Mouse (Mus musculus): ENCODE data around the gene Myo1e. TPM values are rescaled to one million over a fixed set of nuclear protein-coding genes. Genes with fewer than 3 reads are reported as not detected.

Gene Myo1e
- polyA plus RNA-seq, 1 experiment from 2014 or later: 11.2 TPM

GRCm38 (mm10) chr9:70208751-70209150 is 1.6 kb downstream of the Myo1e start:
- no peaks in the 10 kb centered on the region for H3K36me3 ChIP-seq (ENCODE audit: control insufficient read depth, insufficient read depth, low read length)
- H3K4me2 ChIP-seq (ENCODE audit: low read length): peak overlapping the region; percentile 92
- no peak for ATAC-seq (ENCODE audit: insufficient number of reproducible peaks, insufficient read depth, low FRiP score, low read depth)
- 0 out of 4 replicates have a peak overlapping the region, but pooled peaks of 1 of the 2 experiments have one; percentile 87 for H3K27ac ChIP-seq (replicated peaks in 1 of 2; ENCODE audit: control insufficient read depth in 1 of 2, insufficient read depth in 1 of 2, low read depth in 2 of 2, low read length in 2 of 2)
- no peaks in the 10 kb centered on the region for H3K9me3 ChIP-seq (ENCODE audit: control insufficient read depth, low read length)
- 14% methylated on average over 12 of the region's 12 CpGs for WGBS
- peak overlapping the region; percentile 81 for H3K9ac ChIP-seq (ENCODE audit: low read length)
- peaks cover 5 to 16% of the 10 kb centered on the region in 2 experiments for H3K4me1 ChIP-seq (ENCODE audit: control insufficient read depth in 2 of 2, insufficient read depth in 2 of 2, low read length in 2 of 2)
- H3K27me3 ChIP-seq (ENCODE audit: control insufficient read depth, insufficient read depth, low read length): no peaks in the 10 kb centered on the region
- H3K4me3 ChIP-seq (ENCODE audit: control insufficient read depth in 1 of 2, insufficient read depth in 1 of 2, low read depth in 1 of 2, low read length in 2 of 2): peak overlapping the region; percentile 51 to 72

- peaks cover 5 to 16% of the 10 kb centered on the region in 2 experiments for H3K4me1 ChIP-seq (ENCODE audit: control insufficient read depth in 2 of 2, insufficient read depth in 2 of 2, low read length in 2 of 2)
- peak overlapping the region; percentile 92 for H3K4me2 ChIP-seq (ENCODE audit: low read length)
- H3K9me3 ChIP-seq (ENCODE audit: control insufficient read depth, low read length): no peaks in the 10 kb centered on the region
- H3K4me3 ChIP-seq (ENCODE audit: control insufficient read depth in 1 of 2, insufficient read depth in 1 of 2, low read depth in 1 of 2, low read length in 2 of 2): no peak overlapping the region
- H3K36me3 ChIP-seq (ENCODE audit: control insufficient read depth, insufficient read depth, low read length): no peaks in the 10 kb centered on the region
- 70% methylated on average over 8 of the region's 8 CpGs for WGBS
- H3K9ac ChIP-seq (ENCODE audit: low read length): no peak overlapping the region
- H3K27ac ChIP-seq (replicated peaks in 1 of 2; ENCODE audit: control insufficient read depth in 1 of 2, insufficient read depth in 1 of 2, low read depth in 2 of 2, low read length in 2 of 2): no peak overlapping the region
- no peaks in the 10 kb centered on the region for H3K27me3 ChIP-seq (ENCODE audit: control insufficient read depth, insufficient read depth, low read length)
- no peak for ATAC-seq (ENCODE audit: insufficient number of reproducible peaks, insufficient read depth, low FRiP score, low read depth)
These were observed 2.3 kb downstream of the Myo1e start for GRCm38 (mm10) chr9:70209296-70210049.

- Histone ChIP-seq H3K4me1 (ENCODE audit: control insufficient read depth in 2 of 2, insufficient read depth in 2 of 2, low read length in 2 of 2) (peaks cover 5 to 16% of the 10 kb centered on the region in 2 experiments), H3K9me3 (ENCODE audit: control insufficient read depth, low read length) (no peaks in the 10 kb centered on the region), H3K4me3 (ENCODE audit: control insufficient read depth in 1 of 2, insufficient read depth in 1 of 2, low read depth in 1 of 2, low read length in 2 of 2) (no peak overlapping the region), H3K27me3 (ENCODE audit: control insufficient read depth, insufficient read depth, low read length) (no peaks in the 10 kb centered on the region), H3K27ac (replicated peaks in 1 of 2; ENCODE audit: control insufficient read depth in 1 of 2, insufficient read depth in 1 of 2, low read depth in 2 of 2, low read length in 2 of 2) (no peak overlapping the region), H3K4me2 (ENCODE audit: low read length) (no peak overlapping the region), H3K36me3 (ENCODE audit: control insufficient read depth, insufficient read depth, low read length) (no peaks in the 10 kb centered on the region), H3K9ac (ENCODE audit: low read length) (no peak overlapping the region)
- 86% methylated on average over 14 of the region's 14 CpGs for WGBS
- ATAC-seq (ENCODE audit: insufficient number of reproducible peaks, insufficient read depth, low FRiP score, low read depth): no peak
These were observed 4.5 kb downstream of the Myo1e start for GRCm38 (mm10) chr9:70211638-70212037.

GRCm38 (mm10) chr9:70216517-70216916 is 9.4 kb downstream of the Myo1e start:
- Histone ChIP-seq H3K27me3 (ENCODE audit: control insufficient read depth, insufficient read depth, low read length) (no peaks in the 10 kb centered on the region), H3K9me3 (ENCODE audit: control insufficient read depth, low read length) (no peaks in the 10 kb centered on the region), H3K36me3 (ENCODE audit: control insufficient read depth, insufficient read depth, low read length) (no peaks in the 10 kb centered on the region), H3K27ac (replicated peaks in 1 of 2; ENCODE audit: control insufficient read depth in 1 of 2, insufficient read depth in 1 of 2, low read depth in 2 of 2, low read length in 2 of 2) (no peak overlapping the region), H3K4me3 (ENCODE audit: control insufficient read depth in 1 of 2, insufficient read depth in 1 of 2, low read depth in 1 of 2, low read length in 2 of 2) (no peak overlapping the region), H3K4me1 (ENCODE audit: control insufficient read depth in 2 of 2, insufficient read depth in 2 of 2, low read length in 2 of 2) (peaks cover 13 to 16% of the 10 kb centered on the region in 2 experiments), H3K4me2 (ENCODE audit: low read length) (no peak overlapping the region), H3K9ac (ENCODE audit: low read length) (no peak overlapping the region)
- no peak for ATAC-seq (ENCODE audit: insufficient number of reproducible peaks, insufficient read depth, low FRiP score, low read depth)
- 82% methylated on average over 6 of the region's 6 CpGs for WGBS

GRCm38 (mm10) chr9:70219295-70219931 is 12.3 kb downstream of the Myo1e start:
- Histone ChIP-seq H3K9ac (ENCODE audit: low read length) (no peak overlapping the region), H3K36me3 (ENCODE audit: control insufficient read depth, insufficient read depth, low read length) (no peaks in the 10 kb centered on the region), H3K9me3 (ENCODE audit: control insufficient read depth, low read length) (no peaks in the 10 kb centered on the region), H3K4me3 (ENCODE audit: control insufficient read depth in 1 of 2, insufficient read depth in 1 of 2, low read depth in 1 of 2, low read length in 2 of 2) (no peak overlapping the region), H3K27me3 (ENCODE audit: control insufficient read depth, insufficient read depth, low read length) (no peaks in the 10 kb centered on the region), H3K4me2 (ENCODE audit: low read length) (no peak overlapping the region), H3K4me1 (ENCODE audit: control insufficient read depth in 2 of 2, insufficient read depth in 2 of 2, low read length in 2 of 2) (peaks cover 22 to 31% of the 10 kb centered on the region in 2 experiments), H3K27ac (replicated peaks in 1 of 2; ENCODE audit: control insufficient read depth in 1 of 2, insufficient read depth in 1 of 2, low read depth in 2 of 2, low read length in 2 of 2) (no peak overlapping the region)
- 81% methylated on average over 6 of the region's 6 CpGs for WGBS
- ATAC-seq (ENCODE audit: insufficient number of reproducible peaks, insufficient read depth, low FRiP score, low read depth): no peak

GRCm38 (mm10) chr9:70220461-70221170 is 13.5 kb downstream of the Myo1e start:
- Histone ChIP-seq H3K9ac (ENCODE audit: low read length) (no peak overlapping the region), H3K9me3 (ENCODE audit: control insufficient read depth, low read length) (no peaks in the 10 kb centered on the region), H3K36me3 (ENCODE audit: control insufficient read depth, insufficient read depth, low read length) (no peaks in the 10 kb centered on the region), H3K4me1 (ENCODE audit: control insufficient read depth in 2 of 2, insufficient read depth in 2 of 2, low read length in 2 of 2) (peaks cover 26 to 33% of the 10 kb centered on the region in 2 experiments), H3K4me3 (ENCODE audit: control insufficient read depth in 1 of 2, insufficient read depth in 1 of 2, low read depth in 1 of 2, low read length in 2 of 2) (no peak overlapping the region), H3K4me2 (ENCODE audit: low read length) (peak overlapping the region; percentile 22), H3K27me3 (ENCODE audit: control insufficient read depth, insufficient read depth, low read length) (no peaks in the 10 kb centered on the region), H3K27ac (replicated peaks in 1 of 2; ENCODE audit: control insufficient read depth in 1 of 2, insufficient read depth in 1 of 2, low read depth in 2 of 2, low read length in 2 of 2) (peak overlapping the region; percentile 55 to 79)
- 14% methylated on average over 7 of the region's 7 CpGs for WGBS
- ATAC-seq (ENCODE audit: insufficient number of reproducible peaks, insufficient read depth, low FRiP score, low read depth): no peak

GRCm38 (mm10) chr9:70223142-70223541 is 16.0 kb downstream of the Myo1e start:
- Histone ChIP-seq H3K4me3 (ENCODE audit: control insufficient read depth in 1 of 2, insufficient read depth in 1 of 2, low read depth in 1 of 2, low read length in 2 of 2) (no peak overlapping the region), H3K4me1 (ENCODE audit: control insufficient read depth in 2 of 2, insufficient read depth in 2 of 2, low read length in 2 of 2) (peaks cover 26 to 33% of the 10 kb centered on the region in 2 experiments), H3K4me2 (ENCODE audit: low read length) (no peak overlapping the region), H3K9ac (ENCODE audit: low read length) (no peak overlapping the region), H3K9me3 (ENCODE audit: control insufficient read depth, low read length) (no peaks in the 10 kb centered on the region), H3K27ac (replicated peaks in 1 of 2; ENCODE audit: control insufficient read depth in 1 of 2, insufficient read depth in 1 of 2, low read depth in 2 of 2, low read length in 2 of 2) (no peak overlapping the region), H3K27me3 (ENCODE audit: control insufficient read depth, insufficient read depth, low read length) (no peaks in the 10 kb centered on the region), H3K36me3 (ENCODE audit: control insufficient read depth, insufficient read depth, low read length) (no peaks in the 10 kb centered on the region)
- ATAC-seq (ENCODE audit: insufficient number of reproducible peaks, insufficient read depth, low FRiP score, low read depth): no peak
- 86% methylated on average over 4 of the region's 4 CpGs for WGBS

Data from heart, embryonic 14.5 days (tissue).